Mouse (Mus musculus) testis, postnatal 14 days (tissue): ENCODE results near the gene Slc17a7.
A peak's percentile ranks its signal among the peaks of the same experiment; 100 is the strongest.

ENCODE experiments used
- DNase-seq: peaks from one replicate; pipeline ENCODE4 v3.0.0; 2021; ENCODE audit warnings: low spot score

The Slc17a7 gene

GRCm38 (mm10) chr7:45198961-45199360, 35.2 kb downstream of the Slc17a7 start:
- DNase-seq = no peak

- DNase-seq = no peak
These were observed 38.9 kb downstream of the Slc17a7 start for GRCm38 (mm10) chr7:45202654-45203053.

DNA sequence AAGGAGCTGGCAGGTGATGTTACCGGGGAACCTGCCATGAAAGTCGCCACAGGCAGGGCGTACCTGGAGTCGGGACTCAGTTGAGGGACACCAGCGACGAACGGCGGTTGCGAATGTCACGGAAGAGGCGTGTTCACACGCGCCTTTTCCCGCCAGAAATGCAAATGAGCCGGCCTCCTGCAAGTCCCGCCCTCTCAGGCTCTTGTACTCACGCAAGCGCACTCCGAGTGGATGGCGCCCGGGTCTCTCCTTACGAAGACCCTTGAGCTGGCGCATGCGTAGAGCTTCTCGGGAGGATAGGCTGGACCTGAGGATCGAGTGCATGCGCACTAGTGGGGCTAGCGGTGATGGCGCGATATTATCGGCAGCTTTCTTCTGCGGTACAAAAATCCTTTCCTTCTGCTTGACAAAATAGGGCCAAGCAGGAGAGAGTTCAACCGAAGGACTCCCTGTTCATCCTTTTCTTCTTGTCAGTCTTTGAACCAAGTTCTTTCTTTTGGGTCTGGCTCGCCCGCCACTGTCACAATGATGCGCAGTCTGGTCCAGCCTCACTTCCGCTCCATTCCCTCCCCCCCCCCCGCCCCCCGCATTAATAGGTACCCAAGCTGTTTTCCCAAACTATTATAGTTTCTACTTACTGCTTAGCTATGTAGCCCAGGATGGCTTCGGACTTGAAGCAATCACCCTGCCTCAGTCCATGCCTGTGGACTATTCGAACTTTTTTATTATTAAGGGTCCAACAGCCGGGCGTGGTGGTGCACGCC, 40.8 kb downstream of the Slc17a7 start, which contains the start of gene Ccdc155:
Ccdc155 (minus strand) TSS at position 513 of the 764 bp plus-strand sequence.
- DNase-seq = peak; percentile 98

DNA sequence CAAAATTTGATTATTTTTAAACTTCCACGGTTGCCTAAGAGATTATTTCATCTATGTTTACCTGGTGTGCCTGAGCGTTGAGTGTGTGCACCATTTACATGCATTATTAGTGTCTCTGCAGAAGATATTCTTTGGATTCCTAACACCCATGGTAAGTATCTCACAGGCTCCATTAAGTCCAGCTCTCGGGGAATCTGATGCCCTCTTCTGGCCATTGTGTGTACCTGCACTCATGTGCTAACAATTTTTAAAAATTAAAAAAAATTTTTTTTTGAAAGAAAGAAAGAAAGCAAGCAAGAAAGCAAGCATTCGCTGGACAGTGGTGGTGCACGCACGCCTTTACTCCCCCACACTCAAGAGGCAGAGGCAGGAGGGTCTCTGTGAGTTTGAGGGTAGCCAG, 44.5 kb downstream of the Slc17a7 start:
- DNase-seq = no peak

- no peak for DNase-seq
These were observed 47.3 kb downstream of the Slc17a7 start for GRCm38 (mm10) chr7:45211070-45211469.

DNA sequence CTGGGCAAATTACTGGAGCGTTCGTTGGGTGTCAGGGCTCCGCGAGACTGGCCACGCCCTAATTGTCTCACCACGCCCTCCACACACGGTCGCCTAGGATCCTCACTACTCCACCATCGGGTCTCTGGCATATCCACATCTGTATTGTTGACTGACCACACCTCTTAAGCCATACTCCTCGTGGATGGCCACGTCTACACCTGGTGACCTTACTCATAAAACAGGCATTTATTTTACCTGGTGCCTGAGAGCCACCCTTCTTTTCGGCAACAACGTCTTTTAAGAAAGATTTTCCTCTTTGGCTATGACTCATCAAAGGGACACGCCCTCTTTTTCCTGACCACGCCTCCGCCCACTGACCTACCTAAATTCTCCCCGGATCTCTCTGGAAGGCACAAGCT, 48.1 kb downstream of the Slc17a7 start, which contains the start of gene Dkkl1:
Dkkl1 (minus strand) TSS at position 297 of the 401 bp plus-strand sequence.
- no peak for DNase-seq

DNA sequence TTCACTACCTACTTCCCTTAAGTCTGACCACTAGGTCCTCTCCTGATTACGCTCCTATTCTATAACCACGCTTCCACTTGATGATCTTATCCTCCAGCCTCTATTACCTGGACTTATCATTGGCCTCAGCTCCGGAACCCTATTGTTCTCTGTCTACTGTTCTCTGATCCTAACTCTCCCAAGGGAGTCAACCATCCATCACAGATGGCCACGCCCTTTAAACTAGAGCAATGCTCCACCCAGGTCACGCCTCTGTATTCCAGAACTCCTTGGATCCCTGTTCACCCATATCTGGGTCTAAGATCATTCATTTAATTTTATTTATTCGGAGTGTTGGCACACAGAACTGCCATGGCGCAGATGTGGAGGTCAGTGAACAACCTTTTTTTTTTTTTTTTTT, 48.6 kb downstream of the Slc17a7 start:
- no peak for DNase-seq

DNA sequence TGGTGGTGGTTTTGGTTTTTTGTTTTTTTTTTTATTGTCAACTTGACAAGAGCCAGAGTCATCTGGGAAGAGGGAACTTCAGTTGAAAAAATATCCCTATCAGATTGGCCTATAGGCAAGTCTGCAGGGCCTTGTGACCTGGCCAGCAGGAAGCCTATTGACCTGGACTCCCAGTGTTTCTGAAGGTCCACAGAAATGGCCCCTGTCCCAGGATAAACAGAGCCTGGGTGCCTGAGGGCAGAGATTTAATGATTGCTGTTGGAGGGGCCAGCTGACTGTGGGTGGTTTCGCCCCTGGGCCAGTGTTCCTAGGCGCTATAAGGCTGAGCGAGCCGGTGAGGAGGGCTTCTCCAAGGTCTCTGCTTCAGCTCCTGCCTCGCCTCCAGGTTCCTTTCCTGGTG, 50.0 kb downstream of the Slc17a7 start:
- no peak for DNase-seq

DNA sequence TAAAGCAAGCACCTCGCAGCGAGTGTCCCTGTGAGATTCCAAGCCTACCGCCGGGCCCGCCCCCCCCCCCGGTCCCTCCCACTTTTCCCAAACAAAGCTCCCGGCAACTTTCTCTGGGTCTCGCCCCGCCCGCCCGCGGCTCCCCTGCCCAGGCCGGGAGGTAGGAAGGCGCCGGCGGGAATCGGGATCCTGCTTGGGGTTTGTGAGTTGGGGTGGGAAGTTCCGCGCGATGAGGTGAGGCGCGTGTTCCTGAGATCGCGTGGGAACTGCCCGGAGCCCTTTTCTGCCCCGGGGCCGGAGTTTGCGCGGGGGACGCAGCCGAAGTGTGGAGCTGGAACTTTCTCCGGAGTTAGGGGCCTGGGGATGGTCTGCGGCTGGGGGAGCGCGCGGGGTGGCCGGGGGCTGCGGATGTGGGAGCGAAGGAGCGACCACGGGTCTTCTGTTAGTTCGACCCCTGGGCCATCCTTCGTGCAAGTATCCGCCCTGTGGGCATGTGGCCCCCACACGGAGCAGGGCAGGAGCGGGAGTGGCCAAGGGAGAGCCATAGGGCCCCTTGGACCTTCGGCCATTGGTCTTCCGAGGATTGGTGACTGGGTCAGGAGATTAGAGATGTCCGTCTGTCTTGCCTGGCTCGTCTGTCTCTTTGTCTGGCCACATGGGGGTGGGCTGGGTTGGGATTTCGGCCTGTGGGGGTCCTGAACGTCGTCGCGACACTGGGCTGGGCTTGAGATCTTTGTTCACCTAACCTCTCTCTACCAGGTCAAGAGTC, 52.1 kb downstream of the Slc17a7 start, which contains the start of gene Tead2:
Tead2 (plus strand) TSS at position 81 of the 769 bp plus-strand sequence.
- DNase-seq = no peak

DNA sequence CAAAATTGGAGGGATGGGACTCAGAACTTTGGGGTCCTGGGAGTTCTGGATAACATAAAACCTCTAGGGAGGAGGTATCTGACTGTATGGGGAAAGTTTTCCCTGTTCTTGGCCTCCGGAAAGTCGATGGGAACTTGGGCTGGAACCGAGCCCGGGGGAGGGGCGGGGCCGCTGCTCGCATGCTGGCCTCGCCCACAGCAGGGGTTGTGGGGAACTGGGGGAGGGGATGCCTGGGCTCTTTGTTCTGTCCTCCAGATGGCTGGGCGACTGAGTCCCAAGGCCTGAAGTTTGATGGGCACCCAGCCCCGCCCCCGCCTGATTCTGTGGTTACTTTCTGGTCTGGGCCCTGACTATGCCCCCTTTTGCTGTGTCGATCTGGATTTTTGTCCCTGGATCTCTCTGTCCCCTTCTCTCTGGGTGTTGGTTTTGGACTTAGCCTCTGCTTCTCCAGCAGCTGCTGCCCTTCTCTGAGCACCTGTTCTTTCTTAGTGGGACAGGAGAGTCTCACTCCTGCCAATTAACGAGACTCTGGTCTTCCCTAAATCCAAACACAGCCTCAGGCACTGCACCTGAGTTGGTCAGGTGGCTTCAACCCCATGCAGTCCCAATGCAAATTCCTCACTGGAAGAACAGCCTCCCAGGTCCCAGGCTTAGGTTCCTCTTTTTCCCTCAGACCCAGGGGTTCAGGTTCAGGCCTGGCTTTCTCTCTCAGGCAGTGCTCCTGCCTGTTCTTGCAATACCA, 52.9 kb downstream of the Slc17a7 start:
- peak; percentile 46 for DNase-seq

GRCm38 (mm10) chr7:45221680-45222079, 57.9 kb downstream of the Slc17a7 start:
- no peak for DNase-seq

DNA sequence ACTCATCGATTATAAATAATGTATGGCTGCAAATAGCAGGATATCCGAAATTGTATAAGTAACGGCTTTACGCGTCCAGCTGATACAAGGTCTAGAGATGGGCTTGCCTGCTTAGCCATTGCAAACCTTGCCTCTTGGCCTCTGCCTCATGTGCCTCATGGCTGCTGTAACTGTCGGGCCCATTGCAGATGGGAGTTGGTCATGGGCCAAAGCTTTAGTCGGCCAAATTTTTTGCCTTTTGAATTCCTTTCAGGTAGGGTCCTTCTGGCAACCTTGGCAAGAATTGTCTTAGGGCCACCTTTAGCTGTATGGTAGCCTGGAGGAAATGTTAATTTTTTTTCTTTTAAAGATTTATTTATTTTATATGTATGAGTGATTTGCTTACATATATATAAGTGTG, 61.1 kb downstream of the Slc17a7 start:
- no peak for DNase-seq
